Mouse (Mus musculus) stomach, postnatal 0 days (tissue): ENCODE measurements around the gene Gucy1b1.

Experiments used
- CTCF ChIP-seq: IDR thresholded peaks from 2 replicates; pipeline ENCODE4 v1.5.1; 2016; ENCODE audit warnings: antibody characterized with exemption, low read depth, mild to moderate bottlenecking, moderate library complexity
- EP300 ChIP-seq: optimal IDR thresholded peaks from 2 replicates; pipeline ENCODE3; 2016; ENCODE audit warnings: antibody characterized with exemption

DNA sequence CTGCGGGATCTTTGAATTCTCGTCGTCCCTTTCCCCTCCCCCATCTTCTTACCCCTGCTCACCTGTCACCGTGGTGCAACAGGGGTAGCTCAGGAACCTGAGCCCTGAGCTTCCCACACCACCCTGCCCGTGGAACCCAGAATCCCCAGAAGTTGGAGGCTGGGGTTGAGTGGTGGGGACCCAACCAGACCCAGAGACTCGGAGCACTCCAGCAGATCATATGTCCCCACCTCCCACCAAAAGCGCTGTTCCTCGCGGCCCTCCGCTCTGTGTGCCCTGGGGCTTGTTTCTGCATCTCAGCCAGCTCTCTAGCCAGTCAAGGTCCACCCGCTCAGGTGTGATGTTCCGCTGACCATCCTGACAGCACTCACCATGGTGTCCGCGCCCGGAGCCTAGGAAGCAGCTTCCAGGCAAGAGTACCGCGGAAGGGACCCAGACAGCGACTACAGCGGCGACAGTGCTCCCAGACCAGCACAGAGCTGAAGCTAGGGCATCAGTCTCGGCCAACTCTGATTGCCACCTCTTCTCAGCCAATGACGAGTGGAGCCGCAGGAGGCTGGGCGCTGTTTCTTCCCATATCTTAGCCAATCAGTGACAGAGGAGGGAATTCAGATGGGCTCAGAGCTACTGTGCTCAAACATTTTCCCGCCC is at the start of gene Gucy1b1:
- no peak for TF ChIP-seq CTCF
- no peak for TF ChIP-seq EP300
